Mouse (Mus musculus) cortical plate, adult 2 months (tissue): ENCODE results near the gene 4922502D21Rik.

ENCODE experiments used
- CTCF ChIP-seq: fragments of 200-500 bp; IDR thresholded peaks from 2 replicates; pipeline ENCODE4 v1.5.1; 2011; ENCODE audit warnings: mild to moderate bottlenecking, control low read depth, low read length; ENCODE audit not compliant: insufficient read depth; ENCODE audit errors: extremely low read depth
- POLR2A ChIP-seq: fragments of 200-500 bp; IDR thresholded peaks from 2 replicates; pipeline ENCODE4 v1.6.1; 2011; ENCODE audit warnings: mild to moderate bottlenecking, low read length, control low read depth; ENCODE audit not compliant: insufficient read depth; ENCODE audit errors: extremely low read depth

- TF ChIP-seq CTCF (no peak), POLR2A (no peak)
Observed at GRCm38 (mm10) chr6:129355774-129356173, 24.2 kb upstream of the 4922502D21Rik start.
